Mouse (Mus musculus) erythroblast, adult 5-6 weeks (primary cell): ENCODE measurements around the gene Sdhc. TPM values are rescaled to one million over a fixed set of nuclear protein-coding genes. Genes with fewer than 3 reads are reported as not detected.
"Not testable (repeated sequence)": the region's sequence is repeated elsewhere in the genome, so short reads cannot be mapped to it uniquely, and the experiment has no call there.

Experiments used
- ATAC-seq: replicated peaks from 2 replicates; pipeline ENCODE4 v1.8.0; 2016; ENCODE audit warnings: moderate number of reproducible peaks, mild to moderate bottlenecking, moderate TSS enrichment, inconsistent platforms; ENCODE audit not compliant: poor library complexity, low FRiP score, severe bottlenecking
- total RNA-seq, 2 experiments: library from RNA; stranded (forward) in 1 of 2; stranded (reverse) in 1 of 2; fragments of 150-400 nt in 1 of 2; fragments of 200-764, 138-1000 nt in 1 of 2; gene quantifications; 2 replicates each; pipeline versions ENCODE4 v1.2.3 to v1.2.4; 2015 to 2017; ENCODE audit warnings: low replicate concordance in 2 of 2

The Sdhc gene
- total RNA-seq, 2 experiments from 2014 or later = 15.6 to 20.0 TPM

GRCm38 (mm10) chr1:171089891-171090290 lies 60.5 kb downstream of the Sdhc start:
- no peak for ATAC-seq

GRCm38 (mm10) chr1:171088237-171088869 lies 62.0 kb downstream of the Sdhc start:
- not testable (repeated sequence) for ATAC-seq

GRCm38 (mm10) chr1:171085718-171086117 lies 64.7 kb downstream of the Sdhc start:
- no peak for ATAC-seq

GRCm38 (mm10) chr1:171081512-171082231 lies 68.7 kb downstream of the Sdhc start:
- peak; percentile 7; the same call in 1 of the 2 replicates for ATAC-seq

GRCm38 (mm10) chr1:171079825-171080224 lies 70.6 kb downstream of the Sdhc start:
- ATAC-seq = not testable (repeated sequence)

- peak; percentile 37 for ATAC-seq
Observed at GRCm38 (mm10) chr1:171079345-171079744, 71.1 kb downstream of the Sdhc start.

- ATAC-seq = not testable (repeated sequence)
Observed at GRCm38 (mm10) chr1:171078419-171078818, 72.0 kb downstream of the Sdhc start.

- ATAC-seq = not testable (repeated sequence)
Observed at GRCm38 (mm10) chr1:171077955-171078354, 72.4 kb downstream of the Sdhc start.

- not testable (repeated sequence) for ATAC-seq
Observed at GRCm38 (mm10) chr1:171077192-171077591, 73.2 kb downstream of the Sdhc start.

Other genes starting within 250 kb of the Sdhc start
- not detected in 2 replicates for gene Fcrlb, start 237.7 kb downstream of the Sdhc start, total RNA-seq (2015; ENCODE audit: low replicate concordance)
- not detected in 2 replicates for gene Fcrlb, start 237.7 kb downstream of the Sdhc start, total RNA-seq (2017; ENCODE audit: low replicate concordance)
- gene Fcrla, start 223.0 kb downstream of the Sdhc start, total RNA-seq (2015; ENCODE audit: low replicate concordance) = 0.63 TPM in 1 of 2 replicates, not detected in the other
- gene Fcrla, start 223.0 kb downstream of the Sdhc start, total RNA-seq (2017; ENCODE audit: low replicate concordance) = 0.84 and 0.94 TPM in 2 replicates
- gene Fcgr2b, start 174.1 kb downstream of the Sdhc start, total RNA-seq (2015; ENCODE audit: low replicate concordance) = 38.0 and 43.5 TPM in 2 replicates
- gene Fcgr2b, start 174.1 kb downstream of the Sdhc start, total RNA-seq (2017; ENCODE audit: low replicate concordance) = 20.1 and 23.1 TPM in 2 replicates
- gene Fcgr4, start 131.7 kb downstream of the Sdhc start, total RNA-seq (2015; ENCODE audit: low replicate concordance) = 15.3 and 27.5 TPM in 2 replicates
- 9.3 and 10.6 TPM in 2 replicates for gene Fcgr4, start 131.7 kb downstream of the Sdhc start, total RNA-seq (2017; ENCODE audit: low replicate concordance)
- gene Fcgr3, start 85.7 kb downstream of the Sdhc start, total RNA-seq (2015; ENCODE audit: low replicate concordance) = 100 and 146 TPM in 2 replicates
- 78.3 and 110 TPM in 2 replicates for gene Fcgr3, start 85.7 kb downstream of the Sdhc start, total RNA-seq (2017; ENCODE audit: low replicate concordance)
- gene Cfap126, start 36.7 kb downstream of the Sdhc start, total RNA-seq (2015; ENCODE audit: low replicate concordance) = not detected in 2 replicates
- not detected in 2 replicates for gene Cfap126, start 36.7 kb downstream of the Sdhc start, total RNA-seq (2017; ENCODE audit: low replicate concordance)
- not detected in 2 replicates for gene Mpz, start 108 bp upstream of the Sdhc start, total RNA-seq (2015; ENCODE audit: low replicate concordance)
- not detected in 2 replicates for gene Mpz, start 108 bp upstream of the Sdhc start, total RNA-seq (2017; ENCODE audit: low replicate concordance)
- gene Pcp4l1, start 45.7 kb upstream of the Sdhc start, total RNA-seq (2015; ENCODE audit: low replicate concordance) = not detected in 2 replicates
- gene Pcp4l1, start 45.7 kb upstream of the Sdhc start, total RNA-seq (2017; ENCODE audit: low replicate concordance) = 0.84 and 3.2 TPM in 2 replicates
- not detected in 2 replicates for gene Nr1i3, start 63.4 kb upstream of the Sdhc start, total RNA-seq (2015; ENCODE audit: low replicate concordance)
- not detected in 2 replicates for gene Nr1i3, start 63.4 kb upstream of the Sdhc start, total RNA-seq (2017; ENCODE audit: low replicate concordance)
- 4.0 and 4.2 TPM in 2 replicates for gene Tomm40l, start 71.9 kb upstream of the Sdhc start, total RNA-seq (2015; ENCODE audit: low replicate concordance)
- 2.2 and 2.6 TPM in 2 replicates for gene Tomm40l, start 71.9 kb upstream of the Sdhc start, total RNA-seq (2017; ENCODE audit: low replicate concordance)
- not detected in 2 replicates for gene Apoa2, start 74.5 kb upstream of the Sdhc start, total RNA-seq (2015; ENCODE audit: low replicate concordance)
- gene Apoa2, start 74.5 kb upstream of the Sdhc start, total RNA-seq (2017; ENCODE audit: low replicate concordance) = not detected in 2 replicates
- gene Fcer1g, start 83.8 kb upstream of the Sdhc start, total RNA-seq (2015; ENCODE audit: low replicate concordance) = 269 and 282 TPM in 2 replicates
- gene Fcer1g, start 83.8 kb upstream of the Sdhc start, total RNA-seq (2017; ENCODE audit: low replicate concordance) = 89.5 and 162 TPM in 2 replicates
- gene Adamts4, start 99.8 kb upstream of the Sdhc start, total RNA-seq (2015; ENCODE audit: low replicate concordance) = 0.19 TPM in 1 of 2 replicates, not detected in the other
- not detected in 2 replicates for gene Adamts4, start 99.8 kb upstream of the Sdhc start, total RNA-seq (2017; ENCODE audit: low replicate concordance)
- gene Ndufs2, start 100.8 kb upstream of the Sdhc start, total RNA-seq (2015; ENCODE audit: low replicate concordance) = 62.9 and 78.4 TPM in 2 replicates
- gene Ndufs2, start 100.8 kb upstream of the Sdhc start, total RNA-seq (2017; ENCODE audit: low replicate concordance) = 48.0 and 62.1 TPM in 2 replicates
- 8.1 and 11.3 TPM in 2 replicates for gene B4galt3, start 119.7 kb upstream of the Sdhc start, total RNA-seq (2015; ENCODE audit: low replicate concordance)
- gene B4galt3, start 119.7 kb upstream of the Sdhc start, total RNA-seq (2017; ENCODE audit: low replicate concordance) = 7.7 and 29.1 TPM in 2 replicates
- 416 and 462 TPM in 2 replicates for gene Ppox, start 130.6 kb upstream of the Sdhc start, total RNA-seq (2015; ENCODE audit: low replicate concordance)
- gene Ppox, start 130.6 kb upstream of the Sdhc start, total RNA-seq (2017; ENCODE audit: low replicate concordance) = 506 and 765 TPM in 2 replicates
- gene Usp21, start 137.4 kb upstream of the Sdhc start, total RNA-seq (2015; ENCODE audit: low replicate concordance) = 9.6 and 12.1 TPM in 2 replicates
- 9.4 and 13.9 TPM in 2 replicates for gene Usp21, start 137.4 kb upstream of the Sdhc start, total RNA-seq (2017; ENCODE audit: low replicate concordance)
- 23.4 and 28.6 TPM in 2 replicates for gene Ufc1, start 144.4 kb upstream of the Sdhc start, total RNA-seq (2015; ENCODE audit: low replicate concordance)
- gene Ufc1, start 144.4 kb upstream of the Sdhc start, total RNA-seq (2017; ENCODE audit: low replicate concordance) = 13.9 and 19.3 TPM in 2 replicates
- 3.8 and 4.8 TPM in 2 replicates for gene Dedd, start 178.5 kb upstream of the Sdhc start, total RNA-seq (2015; ENCODE audit: low replicate concordance)
- 4.3 and 6.7 TPM in 2 replicates for gene Dedd, start 178.5 kb upstream of the Sdhc start, total RNA-seq (2017; ENCODE audit: low replicate concordance)
- gene Nit1, start 195.0 kb upstream of the Sdhc start, total RNA-seq (2015; ENCODE audit: low replicate concordance) = 6.7 and 7.3 TPM in 2 replicates
- gene Nit1, start 195.0 kb upstream of the Sdhc start, total RNA-seq (2017; ENCODE audit: low replicate concordance) = 11.0 and 13.8 TPM in 2 replicates
- 5.4 and 7.1 TPM in 2 replicates for gene Pfdn2, start 195.1 kb upstream of the Sdhc start, total RNA-seq (2015; ENCODE audit: low replicate concordance)
- gene Pfdn2, start 195.1 kb upstream of the Sdhc start, total RNA-seq (2017; ENCODE audit: low replicate concordance) = 1.5 and 15.1 TPM in 2 replicates
- gene Klhdc9, start 210.2 kb upstream of the Sdhc start, total RNA-seq (2015; ENCODE audit: low replicate concordance) = not detected in 2 replicates
- not detected in 2 replicates for gene Klhdc9, start 210.2 kb upstream of the Sdhc start, total RNA-seq (2017; ENCODE audit: low replicate concordance)
- not detected in 2 replicates for gene Nectin4, start 219.5 kb upstream of the Sdhc start, total RNA-seq (2015; ENCODE audit: low replicate concordance)
- gene Nectin4, start 219.5 kb upstream of the Sdhc start, total RNA-seq (2017; ENCODE audit: low replicate concordance) = 0.68 TPM in 1 of 2 replicates, not detected in the other
- gene Arhgap30, start 238.4 kb upstream of the Sdhc start, total RNA-seq (2015; ENCODE audit: low replicate concordance) = 20.1 and 21.1 TPM in 2 replicates
- 25.9 and 26.9 TPM in 2 replicates for gene Arhgap30, start 238.4 kb upstream of the Sdhc start, total RNA-seq (2017; ENCODE audit: low replicate concordance)